Mouse (Mus musculus): Measurements from ENCODE around the gene Rcc2. TPM values are rescaled to one million over a fixed set of nuclear protein-coding genes. Genes with fewer than 3 reads are reported as not detected.

Gene Rcc2
- polyA plus RNA-seq, 1 experiment from 2014 or later = 76.3 TPM

DNA sequence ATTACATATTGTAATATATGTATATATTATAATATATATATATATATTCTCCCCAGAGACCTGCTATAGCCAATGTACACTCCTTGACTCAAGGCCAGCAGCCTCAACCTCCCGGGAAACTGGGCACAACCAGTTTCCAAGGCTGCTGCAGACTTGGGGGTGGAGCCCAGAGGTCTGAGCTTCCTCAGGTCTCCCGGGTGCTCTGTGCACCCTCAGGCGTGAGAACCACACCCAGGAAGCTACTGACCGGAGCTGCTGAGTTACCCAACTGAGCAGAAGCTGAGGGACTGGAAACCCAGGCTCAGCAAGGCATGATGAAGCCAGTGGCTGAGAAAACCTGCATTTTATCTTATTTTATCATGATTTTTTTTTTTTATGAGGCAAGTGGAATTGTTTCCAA, 70.8 kb downstream of the Rcc2 start:
- no peaks in the 10 kb centered on the region; the same call in 1 of the 2 replicates for H3K4me1 ChIP-seq (ENCODE audit: control insufficient read depth, insufficient read depth, low read length)
- H3K9ac ChIP-seq (ENCODE audit: low read length) = no peak overlapping the region
- H3K9me3 ChIP-seq (ENCODE audit: control insufficient read depth, low read length) = no peaks in the 10 kb centered on the region
- no peak overlapping the region for H3K4me3 ChIP-seq (ENCODE audit: low read depth, low read length)
- 48% methylated on average over 4 of the region's 4 CpGs for WGBS
- H3K36me3 ChIP-seq (ENCODE audit: control insufficient read depth, insufficient read depth, low read length) = no peaks in the 10 kb centered on the region
- no peak overlapping the region for H3K4me2 ChIP-seq (ENCODE audit: low read depth)
- DNase-seq (ENCODE audit: low spot score) (no peak), ATAC-seq (ENCODE audit: insufficient read depth, low FRiP score, low TSS enrichment) (no peak)
- H3K27me3 ChIP-seq (ENCODE audit: control insufficient read depth, insufficient read depth, low read length) = no peaks in the 10 kb centered on the region
- H3K27ac ChIP-seq (ENCODE audit: low read depth, low read length) = no peak overlapping the region

Small RNA genes lying within 50 kb of the gene (microRNA-seq; reads per million reads assigned to microRNA genes)
- gene Gm23045 (not detected), gene Gm25951 (not detected)

Other genes starting within 250 kb of the Rcc2 start
- 20.1 and 25.3 TPM in 2 replicates for gene Arhgef10l, start 34.5 kb upstream of the Rcc2 start, polyA plus RNA-seq (2014; fragmentation: Nextera tagmentation; extraction: Ambion mirVana)
- gene Padi6, start 42.1 kb downstream of the Rcc2 start, polyA plus RNA-seq (2014; fragmentation: Nextera tagmentation; extraction: Ambion mirVana) = not detected in 2 replicates
- gene Padi4, start 73.7 kb downstream of the Rcc2 start, polyA plus RNA-seq (2014; fragmentation: Nextera tagmentation; extraction: Ambion mirVana) = 0.09 and 0.50 TPM in 2 replicates
- gene Padi3, start 110.1 kb downstream of the Rcc2 start, polyA plus RNA-seq (2014; fragmentation: Nextera tagmentation; extraction: Ambion mirVana) = not detected in 2 replicates
- 0.22 TPM in 1 of 2 replicates, not detected in the other for gene Padi1, start 145.2 kb downstream of the Rcc2 start, polyA plus RNA-seq (2014; fragmentation: Nextera tagmentation; extraction: Ambion mirVana)
- gene Padi2, start 205.8 kb downstream of the Rcc2 start, polyA plus RNA-seq (2014; fragmentation: Nextera tagmentation; extraction: Ambion mirVana) = 1.1 and 1.7 TPM in 2 replicates